Mouse (Mus musculus): ENCODE measurements at regions not wholly inside any gene's neighbourhood (a gene's known extent, or its start where the extent isn't known, plus 50 kb on each side); places are given as distances from the start of the nearest gene placed in this dataset.

- ChIA-PET POLR2A (no interaction called here), CTCF (interaction anchor here in 1 of 4 experiments (0.6 kb wide), 1 partner anchor 539 kb away, joined by 3 read pairs; no protein-coding TSS in a partner anchor)
Observed at GRCm38 (mm10) chr1:147223232-147223925, 728.8 kb downstream of the Brinp3 start.

- ChIA-PET CTCF (no interaction called here), POLR2A (no interaction called here)
Observed at GRCm38 (mm10) chr1:147237565-147237964, 743.0 kb downstream of the Brinp3 start.

- ChIA-PET CTCF (no interaction called here), POLR2A (no interaction called here)
Observed at GRCm38 (mm10) chr1:147239108-147239507, 744.5 kb downstream of the Brinp3 start.

DNA sequence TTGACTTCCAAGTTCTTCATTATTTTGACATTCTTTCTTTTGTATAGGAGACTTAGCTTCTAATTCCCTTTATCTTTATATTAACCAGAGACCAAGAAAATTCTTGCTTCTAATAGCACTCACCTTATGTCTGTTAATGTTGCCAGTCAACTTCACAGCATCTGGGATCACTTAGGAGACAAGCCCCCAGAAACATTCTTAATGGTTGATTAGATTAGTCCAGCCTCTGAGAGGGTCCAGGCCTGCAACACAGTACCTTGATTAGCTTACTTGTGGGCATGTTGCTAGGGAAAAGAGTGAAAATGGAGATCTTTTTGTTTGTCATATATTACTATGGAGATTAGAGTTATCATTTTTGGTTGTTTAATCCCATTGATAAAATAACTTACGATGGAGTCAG is 778.8 kb downstream of the Brinp3 start:
- CTCF ChIA-PET, result no interaction called here
- POLR2A ChIA-PET, result no interaction called here

GRCm38 (mm10) chr1:147291119-147291518 is 796.6 kb downstream of the Brinp3 start:
- ChIA-PET CTCF (no interaction called here), POLR2A (no interaction called here)

DNA sequence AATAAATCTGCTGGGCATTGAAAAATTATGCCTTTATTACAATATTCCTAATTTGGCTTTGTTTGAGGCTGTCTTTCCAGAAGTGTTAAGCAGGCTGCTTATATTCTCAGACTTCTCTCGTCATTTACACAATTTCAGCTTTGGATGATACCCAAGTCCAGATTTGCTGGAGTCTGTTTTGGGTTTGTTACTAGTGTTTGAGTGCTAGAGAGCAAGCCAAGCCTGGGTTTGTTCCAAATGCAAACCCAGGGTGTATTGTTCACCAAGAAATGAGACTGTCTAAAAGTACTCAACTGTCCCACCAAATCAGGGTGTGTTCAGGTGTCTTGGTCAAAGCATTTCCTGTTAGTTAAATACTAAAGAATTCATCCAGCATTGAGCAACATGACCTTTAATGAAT is 814.7 kb downstream of the Brinp3 start:
- CTCF ChIA-PET, result no interaction called here

GRCm38 (mm10) chr1:147343276-147343953 is 848.9 kb downstream of the Brinp3 start:
- CTCF ChIA-PET, result no interaction called here
- POLR2A ChIA-PET, result no interaction called here

More for the DNA sequence above, 814.7 kb downstream of the Brinp3 start:
- POLR2A ChIA-PET, result no interaction called here

DNA sequence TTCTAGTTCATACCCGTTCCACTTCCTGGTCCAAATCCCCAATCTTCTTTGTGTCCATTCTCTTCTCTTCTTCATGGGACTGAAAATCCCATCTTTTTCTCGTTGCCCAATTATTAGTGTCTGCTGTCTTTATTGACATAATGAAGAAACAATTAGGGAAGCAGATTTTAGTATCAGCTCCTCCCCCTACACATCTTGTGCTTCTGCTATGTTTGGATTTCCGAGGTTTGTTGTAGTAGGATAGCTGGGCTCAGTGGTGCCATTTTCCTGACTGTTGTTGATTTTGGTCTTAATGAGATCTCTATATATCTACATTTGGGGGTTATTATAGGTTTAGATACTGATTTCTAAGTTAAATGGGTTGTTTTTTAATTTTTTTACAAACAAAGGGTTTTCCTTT is 849.5 kb downstream of the Brinp3 start:
- POLR2A ChIA-PET, result no interaction called here
- CTCF ChIA-PET, result no interaction called here
